Mouse (Mus musculus): ENCODE results near the gene Zfp593. TPM values are rescaled to one million over a fixed set of nuclear protein-coding genes. Genes with fewer than 3 reads are reported as not detected.

Gene Zfp593
- total RNA-seq, 2 experiments from 2014 or later, result 11.3 to 12.5 TPM

DNA sequence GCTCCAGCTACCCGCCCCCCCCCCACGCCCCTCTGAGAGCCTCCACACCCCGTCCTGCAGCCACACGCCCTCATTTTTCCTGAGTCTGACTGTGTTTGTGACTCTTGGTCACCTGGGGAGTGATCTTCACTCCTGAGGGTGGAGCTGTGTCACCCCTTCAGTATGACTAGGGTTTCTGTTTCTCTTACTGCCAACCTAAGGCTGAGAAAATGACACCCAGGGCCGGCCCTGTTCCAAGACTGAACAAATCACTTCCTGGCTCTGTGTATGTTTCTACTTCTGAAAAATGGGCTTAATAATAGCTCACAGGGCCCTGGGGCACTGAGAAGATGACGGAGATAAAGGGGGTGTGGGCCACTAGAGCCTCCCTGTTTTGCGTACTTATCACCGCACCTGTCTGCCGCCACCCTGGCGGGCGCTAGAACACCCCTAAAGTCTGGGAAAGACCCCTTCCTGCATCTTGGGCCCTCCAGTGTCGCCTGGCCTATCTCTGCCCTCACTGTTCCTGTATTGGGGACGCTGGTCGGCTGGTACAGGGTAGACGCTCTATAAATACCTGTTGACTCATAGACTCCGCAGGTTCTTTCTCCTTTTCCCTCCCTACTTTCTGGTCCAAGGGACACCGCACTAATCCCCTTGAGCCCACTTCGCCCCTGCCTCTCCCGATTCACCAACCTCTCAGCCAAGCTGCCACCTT is 7.7 kb downstream of the Zfp593 start:
- no peak for DNase-seq (ENCODE audit: low spot score in 2 of 2)

DNA sequence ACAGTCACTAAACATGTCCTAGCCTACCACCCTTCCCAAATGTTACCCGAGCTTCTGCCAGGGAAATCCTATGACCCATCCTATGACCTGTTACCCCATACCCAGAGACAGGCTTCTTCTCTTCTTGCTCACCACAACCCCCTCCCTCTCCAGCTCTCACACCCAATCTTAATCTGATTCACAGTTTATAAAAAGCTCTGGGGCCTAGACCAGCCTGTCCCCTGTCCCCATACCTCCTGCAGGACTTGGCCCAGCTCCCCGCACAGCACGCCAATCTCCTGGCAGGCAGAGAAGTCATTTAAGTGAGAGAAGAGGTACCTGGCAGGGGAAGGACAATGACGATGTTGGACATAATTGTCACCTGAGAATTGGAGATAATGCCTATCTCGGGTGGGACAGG is 10.5 kb downstream of the Zfp593 start:
- DNase-seq (ENCODE audit: low spot score in 2 of 2), result no peak

DNA sequence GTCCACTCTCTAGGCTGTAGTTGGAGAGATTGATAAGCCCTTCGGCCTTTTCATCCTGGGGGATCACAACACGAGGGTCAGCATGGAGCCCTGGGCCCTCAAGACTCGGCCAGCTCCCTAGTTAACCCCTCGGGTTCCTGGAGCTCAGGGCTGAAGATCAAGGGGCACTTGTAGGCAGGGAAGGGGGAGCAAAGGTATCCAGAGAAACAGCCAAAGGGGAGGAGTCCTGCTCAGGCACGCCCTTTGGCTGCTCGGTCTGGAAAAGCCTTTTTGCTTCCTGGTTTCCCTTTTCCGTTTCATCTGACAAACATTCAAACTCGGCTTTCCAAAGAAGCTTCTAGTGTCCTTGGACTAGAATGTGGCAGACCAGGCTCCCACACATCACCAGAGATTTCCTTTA is 15.0 kb downstream of the Zfp593 start:
- DNase-seq (ENCODE audit: low spot score in 2 of 2), result no peak

DNA sequence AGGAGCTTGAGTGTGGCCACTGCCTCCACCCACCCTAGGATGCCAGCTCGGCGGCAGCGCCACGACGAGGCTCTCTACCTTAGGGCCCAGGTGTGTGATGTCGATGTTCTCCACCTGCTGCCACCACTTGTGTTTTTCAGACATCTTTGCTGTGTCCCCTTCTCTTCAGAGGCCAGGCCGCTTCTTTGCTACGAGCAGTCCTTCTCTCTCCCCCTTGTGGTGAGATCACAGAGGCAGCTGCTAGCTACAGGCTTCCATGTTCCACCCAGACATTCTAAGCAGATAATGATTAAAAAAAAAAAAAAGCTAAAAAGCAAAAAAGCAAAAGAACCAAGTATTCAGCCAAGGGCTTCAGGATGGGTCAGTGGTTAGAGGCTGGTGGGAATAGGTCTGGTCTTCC is 18.2 kb downstream of the Zfp593 start, which contains the start of gene Catsper4:
TSS of gene Catsper4 (minus strand) at position 190 of the 400 bp plus-strand sequence.
- no peak for DNase-seq (ENCODE audit: low spot score in 2 of 2)

DNA sequence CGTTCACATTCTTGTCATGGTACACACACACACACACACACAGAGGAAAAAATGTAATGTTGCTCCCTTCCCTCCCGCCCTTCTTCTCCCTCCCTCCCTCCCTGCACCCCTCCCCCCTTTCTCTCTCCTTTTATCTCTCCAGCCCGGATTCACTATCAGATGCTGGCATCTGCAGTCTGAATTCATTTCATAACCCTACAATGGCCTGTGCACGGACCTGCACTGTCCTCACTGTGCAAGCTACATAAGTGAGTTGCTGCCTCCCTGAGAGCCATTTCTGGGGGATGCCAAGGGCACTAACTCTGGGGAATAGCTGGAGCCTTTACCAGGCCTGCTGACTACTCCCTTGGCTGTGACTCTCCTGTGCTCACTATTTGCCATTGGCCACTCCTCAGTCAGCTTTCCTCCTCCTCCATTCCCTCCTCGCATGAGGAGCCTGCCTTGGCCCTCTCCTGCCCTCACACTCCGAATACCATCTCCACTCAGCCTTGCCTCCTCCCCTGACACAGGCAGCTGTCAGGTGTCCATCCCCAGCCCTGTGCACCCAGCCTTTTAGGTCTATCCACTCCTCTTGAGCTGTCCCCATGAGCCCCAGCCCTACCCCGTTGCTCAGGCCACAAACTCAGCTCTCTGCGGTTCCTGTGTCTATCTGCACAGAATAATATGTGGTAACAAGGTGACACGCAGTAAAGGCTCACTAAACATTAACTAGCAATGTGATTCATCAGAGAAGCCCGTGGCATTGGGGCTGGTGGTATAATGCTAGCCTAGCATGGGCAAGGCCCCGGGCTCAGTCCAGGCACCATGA is 22.4 kb downstream of the Zfp593 start:
- DNase-seq (ENCODE audit: low spot score in 2 of 2), result no peak

DNA sequence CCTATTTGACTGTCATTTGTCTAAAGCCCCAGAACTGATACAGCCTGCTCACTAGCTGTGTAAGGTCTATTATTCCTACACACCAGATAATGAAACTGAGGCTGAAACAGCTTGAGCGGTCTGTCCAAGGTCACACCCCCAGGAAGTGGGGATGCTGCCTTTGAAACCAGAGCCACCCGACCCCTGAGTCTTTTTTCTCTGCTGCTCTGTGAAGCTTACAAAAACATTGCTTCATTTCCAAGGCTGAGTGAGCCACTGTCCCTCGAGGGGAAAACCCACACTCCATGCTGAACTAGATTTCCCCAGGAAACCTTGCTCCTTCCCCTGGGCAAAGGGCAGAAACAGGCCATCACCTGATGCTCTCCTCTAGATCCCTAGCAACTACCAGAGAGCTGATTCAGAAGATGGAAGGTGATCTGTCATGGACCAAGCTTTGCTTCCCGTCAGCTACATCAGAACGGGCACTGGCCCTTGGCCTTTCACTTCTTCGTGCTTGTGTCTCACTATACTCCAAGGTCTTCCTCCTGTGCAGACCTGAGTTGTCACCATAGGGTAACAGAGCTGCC is 38.8 kb downstream of the Zfp593 start:
- no peak for DNase-seq (ENCODE audit: low spot score in 2 of 2)

DNA sequence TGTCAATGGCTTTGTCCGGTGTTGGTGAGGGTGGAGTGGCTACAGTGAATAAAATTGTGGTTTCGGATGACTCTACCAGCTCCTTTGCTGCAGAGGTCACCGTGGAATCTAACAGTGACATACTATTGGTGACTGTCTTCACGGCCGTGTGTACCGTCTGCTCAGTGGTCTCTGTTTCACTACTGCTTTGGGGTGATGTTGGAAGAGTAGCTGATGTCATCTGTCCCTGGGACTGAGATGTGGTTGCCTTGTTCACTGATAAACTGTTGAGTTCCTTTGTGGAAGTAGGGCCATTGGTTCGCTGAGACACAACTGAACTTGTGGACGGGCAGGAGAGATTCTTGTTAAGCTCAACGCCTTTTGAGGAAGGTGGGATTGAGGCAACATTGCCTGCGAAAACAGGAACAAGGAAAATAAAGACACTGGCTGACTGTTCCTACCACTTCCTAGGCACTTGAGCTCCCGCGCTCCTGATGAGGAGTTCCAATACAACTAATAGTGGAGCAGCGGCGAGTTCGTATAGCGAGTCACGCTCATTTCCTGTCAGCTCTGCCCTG is 42.0 kb downstream of the Zfp593 start:
- no peak for DNase-seq (ENCODE audit: low spot score in 2 of 2)

DNA sequence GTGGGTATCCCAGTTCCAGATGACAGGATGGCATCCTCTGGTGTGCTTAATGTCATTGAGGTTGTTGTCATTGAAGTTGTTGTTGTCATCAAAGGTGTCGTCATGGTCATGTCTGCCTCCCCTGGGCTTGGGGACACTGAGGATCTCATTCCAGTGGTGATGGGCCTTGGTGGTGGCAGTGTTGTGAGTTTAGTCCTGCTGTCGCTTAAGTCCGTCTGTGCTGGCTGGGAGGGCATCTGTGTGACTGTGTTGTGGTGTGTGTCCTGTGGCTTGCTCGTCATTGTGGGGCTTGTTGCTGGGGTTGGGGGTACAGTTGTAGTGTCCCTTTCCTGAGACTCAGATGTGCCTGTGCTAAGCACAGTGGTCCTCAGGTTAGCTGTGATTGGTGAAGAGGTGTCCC is 42.5 kb downstream of the Zfp593 start, which contains the start of gene Gm7534:
TSS of gene Gm7534 (minus strand) at position 101 of the 400 bp plus-strand sequence.
- no peak for DNase-seq (ENCODE audit: low spot score in 2 of 2)

DNA sequence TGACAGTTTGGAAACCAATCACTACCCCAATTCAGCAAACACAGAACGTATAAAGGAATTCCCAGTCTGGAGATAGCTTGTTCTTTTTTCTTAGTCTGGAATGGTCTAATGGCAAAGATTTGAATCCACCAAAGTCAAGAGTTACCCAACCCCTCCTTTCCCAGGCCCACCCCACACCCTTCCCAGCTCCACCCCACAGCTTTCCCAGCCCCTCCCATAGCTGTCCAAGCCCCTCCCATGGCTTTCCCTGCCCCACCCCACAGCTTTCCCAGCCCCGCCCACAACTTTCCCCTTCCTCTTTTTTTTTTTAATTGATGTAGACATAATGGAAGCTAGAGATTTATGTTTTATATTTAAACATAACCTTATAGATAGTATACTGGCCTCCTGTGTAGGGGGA is 46.0 kb downstream of the Zfp593 start:
- no peak for DNase-seq (ENCODE audit: low spot score in 2 of 2)

Other genes starting within 250 kb of the Zfp593 start
- gene Dhdds, start 244.7 kb downstream of the Zfp593 start, total RNA-seq (2021), result 10 to 100 TPM; 42.9 to 46.3 TPM
- under 1 TPM; 0.50 to 0.73 TPM for gene Lin28a, start 226.8 kb downstream of the Zfp593 start, total RNA-seq (2021)
- gene Zfp683, start 191.8 kb downstream of the Zfp593 start, total RNA-seq (2021), result not detected
- under 1 TPM; 0.25 to 0.28 TPM for gene Crybg2, start 184.8 kb downstream of the Zfp593 start, total RNA-seq (2021)
- 10 to 100 TPM; 10.1 to 14.4 TPM for gene Cd52, start 150.5 kb downstream of the Zfp593 start, total RNA-seq (2021)
- gene Ubxn11, start 143.0 kb downstream of the Zfp593 start, total RNA-seq (2021), result 10 to 100 TPM in 1 of 2 experiments, 1 to 10 TPM in 1; 9.4 to 13.4 TPM
- 100 to 1,000 TPM; 108 to 111 TPM for gene Sh3bgrl3, start 116.8 kb downstream of the Zfp593 start, total RNA-seq (2021)
- 10 to 100 TPM; 26.1 to 26.6 TPM for gene Cep85, start 58.5 kb downstream of the Zfp593 start, total RNA-seq (2021)
- not detected for gene Gm7534, start 42.6 kb downstream of the Zfp593 start, total RNA-seq (2021)
- gene Catsper4, start 18.2 kb downstream of the Zfp593 start, total RNA-seq (2021), result not detected
- 1 to 10 TPM in 1 of 2 experiments, under 1 TPM in 1; 0.34 to 3.0 TPM for gene Cnksr1, start 7.2 kb downstream of the Zfp593 start, total RNA-seq (2021)
- not detected for gene E130218I03Rik, start 1.9 kb downstream of the Zfp593 start, total RNA-seq (2021)
- gene Gm30191, start 1.3 kb upstream of the Zfp593 start, total RNA-seq (2021), result not detected
- gene Grrp1, start 8.5 kb upstream of the Zfp593 start, total RNA-seq (2021), result 10 to 100 TPM in 1 of 2 experiments, 1 to 10 TPM in 1; 9.4 to 10.8 TPM
- gene Pdik1l, start 42.3 kb upstream of the Zfp593 start, total RNA-seq (2021), result 10 to 100 TPM; 23.2 to 24.5 TPM
- gene Trim63, start 69.5 kb upstream of the Zfp593 start, total RNA-seq (2021), result 1 to 10 TPM in 1 of 2 experiments, under 1 TPM in 1; 0.56 to 2.1 TPM
- gene Slc30a2, start 97.6 kb upstream of the Zfp593 start, total RNA-seq (2021), result 10 to 100 TPM; 33.4 to 35.2 TPM
- gene Extl1, start 138.3 kb upstream of the Zfp593 start, total RNA-seq (2021), result 1 to 10 TPM; 1.4 to 1.5 TPM
- 10 to 100 TPM; 13.9 to 14.9 TPM for gene Pafah2, start 150.7 kb upstream of the Zfp593 start, total RNA-seq (2021)
- gene Stmn1, start 222.7 kb upstream of the Zfp593 start, total RNA-seq (2021), result 100 to 1,000 TPM; 233 to 289 TPM

Data from adrenal gland, postnatal 4 days (tissue).